Mouse (Mus musculus) hindbrain, embryonic 15.5 days (tissue): ENCODE data around the gene Lrsam1. TPM values are rescaled to one million over a fixed set of nuclear protein-coding genes. Genes with fewer than 3 reads are reported as not detected.

Source experiments
- ATAC-seq: fragments of 200-750 bp; cut with Nextera tagmentation; 2 replicates; pipeline ENCODE4 v1.8.0; 2017; ENCODE audit warnings: low read depth, moderate number of reproducible peaks, moderate TSS enrichment; ENCODE audit not compliant: low FRiP score
- H3K27ac ChIP-seq: fragments of 300-500 bp; sonication (generic); replicated peaks from 2 replicates; pipeline ENCODE4 v1.5.1; 2015; ENCODE audit warnings: mild to moderate bottlenecking, inconsistent platforms
- H3K27me3 ChIP-seq: fragments of 300-500 bp; sonication (generic); 2 replicates; pipeline ENCODE4 v1.6.1; 2015; ENCODE audit warnings: control low read depth, inconsistent platforms
- H3K36me3 ChIP-seq: fragments of 300-500 bp; sonication (generic); 2 replicates; pipeline ENCODE4 v1.6.1; 2015; ENCODE audit warnings: control low read depth, inconsistent platforms
- H3K4me1 ChIP-seq: fragments of 300-500 bp; sonication (generic); replicated peaks from 2 replicates; pipeline ENCODE4 v1.6.1; 2015; ENCODE audit warnings: control low read depth, inconsistent platforms
- H3K4me2 ChIP-seq: fragments of 300-500 bp; sonication (generic); 2 replicates; pipeline ENCODE4 v1.6.1; 2015; ENCODE audit warnings: moderate library complexity, mild to moderate bottlenecking, inconsistent platforms
- H3K4me3 ChIP-seq: fragments of 300-500 bp; sonication (generic); 2 replicates; pipeline ENCODE4 v1.5.1; 2015; ENCODE audit warnings: mild to moderate bottlenecking, inconsistent platforms
- H3K9ac ChIP-seq: fragments of 300-500 bp; sonication (generic); 2 replicates; pipeline ENCODE4 v1.6.1; 2015; ENCODE audit warnings: inconsistent platforms
- H3K9me3 ChIP-seq: fragments of 300-500 bp; sonication (generic); 2 replicates; pipeline ENCODE4 v1.6.1; 2016; ENCODE audit warnings: control low read depth, inconsistent platforms
- WGBS: fragments of 180-500 bp; shearing (Covaris S2); methylation state at CpG from one replicate; pipeline ENCODE4 v1.1.7; 2015; 5-methylcytosine and 5-hydroxymethylcytosine counted together
- polyA plus RNA-seq: library from polyadenylated mRNA; unstranded; fragments of >200 nt; fragmentation: Nextera tagmentation; extraction: Ambion mirVana; gene quantifications from 2 replicates; pipeline ENCODE4 v1.2.1, GENCODE M21; 2015

Gene Lrsam1
- polyA plus RNA-seq, 1 experiment from 2014 or later = 25.2 TPM

DNA sequence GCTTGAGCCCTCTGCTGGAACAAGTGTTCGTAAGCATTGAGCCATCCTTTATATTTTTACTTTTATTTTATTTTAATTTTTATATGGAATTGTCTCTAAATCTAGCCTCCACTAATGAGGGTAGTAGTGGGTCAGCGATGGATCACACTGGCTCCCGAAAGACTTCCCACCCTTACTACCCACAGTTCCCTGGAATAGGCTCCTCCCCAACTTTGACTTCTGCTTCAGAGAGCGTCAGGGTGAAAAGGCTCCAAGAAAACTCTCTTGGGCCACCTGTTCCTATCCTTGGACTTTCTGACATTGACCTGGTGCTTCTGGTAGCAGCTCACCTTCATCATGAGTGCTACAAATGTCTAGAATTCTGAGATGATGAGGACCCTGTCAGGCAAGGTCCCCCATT, 21.3 kb upstream of the Lrsam1 start:
- peak overlapping the region; percentile 79 for H3K4me3 ChIP-seq
- WGBS = 6% methylated on average over 4 of the region's 4 CpGs
- peak overlapping the region; percentile 94 for H3K4me2 ChIP-seq
- ATAC-seq = no peak
- peaks cover 9% of the 10 kb centered on the region for H3K36me3 ChIP-seq
- no peaks in the 10 kb centered on the region for H3K27me3 ChIP-seq
- no peak overlapping the region for H3K27ac ChIP-seq
- peaks cover 22% of the 10 kb centered on the region for H3K4me1 ChIP-seq
- H3K9me3 ChIP-seq = no peaks in the 10 kb centered on the region
- no peak overlapping the region for H3K9ac ChIP-seq

DNA sequence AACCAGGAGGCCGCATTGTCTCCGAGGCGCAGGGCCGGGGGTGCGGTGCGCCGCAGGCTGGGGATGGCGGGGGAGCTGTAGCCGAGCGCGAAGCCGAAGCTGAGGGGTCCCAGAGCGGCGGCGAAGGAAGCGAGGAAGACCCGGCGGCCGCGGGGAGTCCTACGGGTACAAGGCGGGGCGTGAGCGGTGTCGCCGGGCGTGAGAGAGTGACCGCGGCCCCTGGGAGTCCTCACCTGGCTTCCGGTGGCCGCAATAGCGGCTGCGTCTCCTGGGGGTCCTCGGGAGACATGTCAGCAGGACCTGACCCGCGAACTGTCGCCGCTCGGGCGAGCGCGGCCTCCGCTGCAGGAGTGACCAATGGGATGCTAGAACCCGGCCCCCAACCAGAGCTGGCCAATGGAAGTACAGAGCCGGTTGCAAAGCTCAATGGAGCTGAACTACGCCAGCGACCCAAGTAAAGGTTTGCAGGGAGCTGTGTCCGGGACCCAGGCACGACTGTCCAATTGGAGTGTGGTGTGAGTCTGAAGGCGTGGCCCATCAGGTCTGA, 20.4 kb upstream of the Lrsam1 start, which contains the start of gene Slc2a8:
Gene Slc2a8, minus strand, starts transcription at position 359 of the 547 bp plus-strand sequence.
- ATAC-seq = peak; percentile 99
- Histone ChIP-seq H3K9ac (peak within 1 kb of the TSS; percentile 85), H3K4me2 (peak within 1 kb of the TSS; percentile 94), H3K27me3 (no peaks in the 10 kb centered on the region), H3K4me3 (peak within 1 kb of the TSS; percentile 79), H3K36me3 (peaks cover 9% of the 10 kb centered on the region), H3K9me3 (no peaks in the 10 kb centered on the region), H3K27ac (peak within 1 kb of the TSS; percentile 77), H3K4me1 (peaks cover 29% of the 10 kb centered on the region)
- 1% methylated on average over 50 of the region's 50 CpGs for WGBS

DNA sequence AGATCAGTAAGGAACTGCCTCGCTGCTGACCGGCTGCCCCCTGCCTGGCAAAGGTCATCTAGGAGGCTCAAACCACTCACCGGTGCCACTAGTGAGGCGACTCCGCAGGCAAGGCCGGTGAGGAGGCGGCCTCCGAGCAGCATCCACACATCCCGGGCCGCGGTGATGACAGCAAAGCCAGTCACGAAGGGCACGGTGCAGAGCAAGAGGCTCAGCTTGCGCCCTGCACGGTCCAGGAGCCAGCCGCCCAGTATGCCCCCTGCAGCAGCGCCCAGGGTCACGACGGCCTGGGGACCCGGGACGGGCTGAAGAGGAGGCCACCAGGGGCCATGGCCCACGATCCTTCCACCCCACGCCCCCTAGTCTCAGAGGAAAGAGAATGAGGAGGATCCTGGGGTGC, 19.9 kb upstream of the Lrsam1 start:
- 2% methylated on average over 23 of the region's 23 CpGs for WGBS
- Histone ChIP-seq H3K4me3 (peak overlapping the region; percentile 79), H3K27me3 (no peaks in the 10 kb centered on the region), H3K36me3 (peaks cover 9% of the 10 kb centered on the region), H3K9me3 (no peaks in the 10 kb centered on the region), H3K27ac (peak overlapping the region; percentile 77), H3K4me1 (peaks cover 32% of the 10 kb centered on the region), H3K9ac (peak overlapping the region; percentile 85), H3K4me2 (peak overlapping the region; percentile 94)
- peak; percentile 28; the same call in 1 of the 2 replicates for ATAC-seq

DNA sequence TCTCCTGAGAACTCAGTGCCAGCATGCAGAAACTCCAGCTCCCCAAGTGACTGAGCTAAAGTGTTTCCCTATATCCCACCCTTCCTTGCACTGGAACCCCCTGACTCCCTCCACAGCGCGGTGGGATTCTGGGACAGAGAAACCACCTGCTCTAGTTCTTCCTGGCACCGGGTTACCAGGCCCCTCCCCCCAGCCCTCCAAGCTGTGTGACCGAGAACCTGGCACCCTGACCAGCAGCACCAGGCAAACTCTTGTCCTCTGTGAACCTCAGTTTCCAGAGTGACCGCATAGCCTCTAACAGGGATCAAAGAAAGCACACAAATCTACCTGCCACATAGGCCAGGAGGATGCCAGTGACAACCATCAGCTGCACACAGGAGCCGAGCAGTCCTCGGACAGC, 18.3 kb upstream of the Lrsam1 start:
- 89% methylated on average over 7 of the region's 7 CpGs for WGBS

DNA sequence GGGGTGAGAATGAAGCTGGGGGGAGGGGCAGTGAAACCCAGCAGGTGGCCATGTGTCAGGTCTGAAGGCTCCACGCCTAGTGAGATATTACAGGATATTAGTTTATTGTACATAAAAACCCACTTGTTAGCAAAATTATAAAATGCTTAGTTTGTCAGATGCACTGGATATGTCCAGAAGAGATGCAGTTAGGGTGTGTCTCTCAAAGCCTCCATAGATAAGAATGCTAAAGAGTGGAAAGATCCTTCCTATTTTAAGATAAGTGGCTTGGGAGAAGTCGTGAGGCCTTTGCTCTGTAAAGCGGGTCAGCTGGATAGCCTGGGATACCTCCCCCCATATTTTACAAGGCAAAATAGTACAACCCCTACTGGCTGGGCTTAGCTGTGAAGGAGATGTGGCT, 17.3 kb upstream of the Lrsam1 start:
- Histone ChIP-seq H3K27ac (no peak overlapping the region), H3K9ac (no peak overlapping the region), H3K4me1 (peaks cover 36% of the 10 kb centered on the region), H3K36me3 (peaks cover 6% of the 10 kb centered on the region; the same call in 1 of the 2 replicates), H3K9me3 (no peaks in the 10 kb centered on the region), H3K4me3 (no peak overlapping the region), H3K4me2 (no peak overlapping the region), H3K27me3 (no peaks in the 10 kb centered on the region)
- no peak for ATAC-seq
- WGBS = 78% methylated on average over 3 of the region's 3 CpGs

More for the DNA sequence above, 18.3 kb upstream of the Lrsam1 start:
- Histone ChIP-seq H3K4me2 (no peak overlapping the region), H3K36me3 (0 out of 2 replicates have a peak, but pooled peaks cover under 1% of the 10 kb centered on the region), H3K27me3 (no peaks in the 10 kb centered on the region), H3K27ac (no peak overlapping the region), H3K9me3 (no peaks in the 10 kb centered on the region), H3K4me3 (no peak overlapping the region), H3K9ac (no peak overlapping the region), H3K4me1 (peaks cover 36% of the 10 kb centered on the region)
- ATAC-seq = no peak

DNA sequence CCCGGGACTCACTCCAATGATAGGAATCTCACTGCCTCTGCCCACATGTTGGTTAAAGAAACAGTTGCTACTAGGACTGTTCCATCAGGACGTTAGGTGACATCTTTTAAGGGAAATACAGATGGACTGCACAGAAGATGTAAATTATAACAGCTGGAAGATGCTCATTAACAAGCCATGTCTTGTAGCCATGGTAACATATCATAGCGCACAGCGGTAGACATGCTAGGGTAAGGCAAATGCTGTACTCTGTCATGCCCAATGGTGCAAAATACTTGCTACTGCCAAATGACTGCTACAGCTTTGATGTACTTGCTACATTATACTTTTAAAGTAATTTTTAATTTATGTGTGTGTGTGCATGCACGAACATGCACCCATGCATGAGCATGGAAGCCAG, 15.7 kb upstream of the Lrsam1 start:
- no peak overlapping the region for H3K4me3 ChIP-seq
- WGBS = 61% methylated on average over 5 of the region's 5 CpGs
- no peak for ATAC-seq
- H3K4me2 ChIP-seq = no peak overlapping the region
- no peak overlapping the region for H3K9ac ChIP-seq
- H3K27ac ChIP-seq = no peak overlapping the region
- H3K4me1 ChIP-seq = peaks cover 30% of the 10 kb centered on the region
- H3K27me3 ChIP-seq = no peaks in the 10 kb centered on the region
- no peaks in the 10 kb centered on the region for H3K9me3 ChIP-seq
- H3K36me3 ChIP-seq = peaks cover 12% of the 10 kb centered on the region

DNA sequence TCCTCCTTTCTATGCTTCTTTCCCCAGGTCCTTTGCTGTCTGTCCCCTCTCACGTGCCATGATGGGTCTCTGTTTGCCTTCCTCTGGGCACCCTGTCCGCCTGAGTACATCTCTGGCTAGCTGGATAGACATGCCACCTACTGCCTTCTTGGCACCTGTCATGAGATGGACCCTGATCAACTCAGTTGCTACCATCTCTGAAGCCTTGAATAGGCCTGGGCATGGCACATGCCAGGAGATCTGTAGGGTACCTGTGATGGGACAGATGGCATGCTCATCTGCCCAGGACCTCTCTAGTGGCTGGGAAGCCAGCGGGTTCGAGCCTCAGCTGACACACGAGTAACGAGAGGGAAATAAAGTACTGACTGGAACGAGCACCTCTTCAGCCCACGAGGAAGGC, 12.8 kb upstream of the Lrsam1 start:
- peaks cover 12% of the 10 kb centered on the region for H3K36me3 ChIP-seq
- no peaks in the 10 kb centered on the region for H3K27me3 ChIP-seq
- H3K9ac ChIP-seq = no peak overlapping the region
- peaks cover 17% of the 10 kb centered on the region for H3K4me1 ChIP-seq
- no peak overlapping the region for H3K4me3 ChIP-seq
- H3K27ac ChIP-seq = no peak overlapping the region
- H3K9me3 ChIP-seq = no peaks in the 10 kb centered on the region
- ATAC-seq = no peak
- H3K4me2 ChIP-seq = no peak overlapping the region
- 91% methylated on average over 8 of the region's 8 CpGs for WGBS

DNA sequence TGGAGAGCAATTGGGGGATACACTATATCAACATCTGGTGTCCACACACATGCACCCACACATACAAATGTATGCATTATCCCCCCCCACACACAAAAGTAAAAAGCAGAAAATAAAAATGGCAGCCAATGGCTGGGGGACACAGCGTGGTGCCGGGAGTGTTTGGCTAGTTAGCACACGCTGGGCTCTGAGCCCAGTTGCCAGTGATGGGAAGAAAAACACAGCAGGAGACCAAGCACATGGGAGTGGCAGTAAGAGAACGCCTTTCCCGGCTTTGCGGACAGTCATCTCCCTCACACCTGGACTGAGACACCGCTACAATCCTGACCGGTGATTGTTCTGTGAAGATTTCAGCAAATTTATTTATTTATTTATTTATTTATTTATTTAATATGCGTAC, 9.8 kb upstream of the Lrsam1 start:
- ATAC-seq = no peak
- no peak overlapping the region for H3K9ac ChIP-seq
- no peaks in the 10 kb centered on the region for H3K27me3 ChIP-seq
- no peak overlapping the region for H3K27ac ChIP-seq
- H3K9me3 ChIP-seq = no peaks in the 10 kb centered on the region
- 32% methylated on average over 9 of the region's 9 CpGs for WGBS
- H3K4me1 ChIP-seq = peaks cover 23% of the 10 kb centered on the region
- H3K4me3 ChIP-seq = no peak overlapping the region
- peaks cover 12% of the 10 kb centered on the region for H3K36me3 ChIP-seq
- H3K4me2 ChIP-seq = no peak overlapping the region

DNA sequence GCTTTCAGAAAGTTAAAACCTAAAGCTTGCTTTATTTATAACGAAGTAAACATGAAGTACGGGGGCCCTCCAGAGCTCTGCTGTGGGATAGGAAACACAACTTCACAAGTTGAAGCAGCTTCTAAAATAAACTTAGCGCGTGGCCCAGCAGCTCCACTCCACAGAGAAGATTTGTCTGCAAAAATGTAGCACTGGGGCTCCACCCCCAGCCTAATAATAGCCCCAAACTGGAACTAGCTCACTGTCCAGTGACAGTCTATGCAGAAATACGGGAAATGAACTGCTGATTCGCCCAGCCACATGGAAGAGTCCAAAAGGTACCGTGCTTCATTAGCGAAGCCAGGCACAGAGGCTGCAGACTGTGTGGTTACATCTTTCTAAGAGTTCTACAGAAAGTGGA, 7.9 kb upstream of the Lrsam1 start:
- H3K27ac ChIP-seq = no peak overlapping the region
- no peaks in the 10 kb centered on the region for H3K27me3 ChIP-seq
- no peak overlapping the region for H3K4me3 ChIP-seq
- WGBS = 85% methylated on average over 8 of the region's 8 CpGs
- no peak overlapping the region for H3K4me2 ChIP-seq
- peaks cover 24% of the 10 kb centered on the region for H3K4me1 ChIP-seq
- no peak overlapping the region for H3K9ac ChIP-seq
- ATAC-seq = no peak
- H3K9me3 ChIP-seq = no peaks in the 10 kb centered on the region
- H3K36me3 ChIP-seq = peaks cover 15% of the 10 kb centered on the region

DNA sequence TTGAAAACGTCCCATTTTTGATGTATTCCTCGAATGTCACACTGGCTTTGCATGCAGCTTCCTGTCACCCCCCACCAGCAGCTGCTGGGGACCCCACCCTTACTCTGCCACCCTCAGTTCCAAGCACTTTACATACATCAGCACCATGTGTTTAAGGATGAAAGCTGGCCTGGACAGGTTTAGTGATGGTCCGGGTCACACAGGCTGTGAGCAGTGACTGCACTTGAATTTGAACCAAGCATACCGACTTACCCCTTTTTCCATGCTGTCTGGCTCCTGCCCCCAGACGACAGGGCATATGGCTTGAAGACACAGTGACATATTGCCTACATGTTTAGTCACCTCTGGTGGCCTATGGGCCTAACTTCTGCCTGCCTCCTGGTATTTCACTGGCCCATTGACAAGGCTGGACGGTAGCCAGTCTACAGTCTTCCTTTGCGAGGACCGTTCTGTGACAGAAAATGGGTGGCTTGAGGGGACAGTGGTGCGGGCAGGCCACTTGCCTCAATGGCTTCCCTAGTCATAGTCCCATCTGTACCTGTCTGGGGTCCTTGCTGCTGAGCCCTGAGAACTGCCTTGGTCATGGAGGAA, 6.7 kb upstream of the Lrsam1 start:
- H3K9me3 ChIP-seq = no peaks in the 10 kb centered on the region
- no peak for ATAC-seq
- 77% methylated on average over 9 of the region's 9 CpGs for WGBS
- H3K36me3 ChIP-seq = peaks cover 17% of the 10 kb centered on the region
- H3K27ac ChIP-seq = 0 out of 2 replicates have a peak overlapping the region, but pooled peaks have one; percentile 95
- H3K4me3 ChIP-seq = peak overlapping the region; percentile 56
- peak overlapping the region; percentile 77 for H3K9ac ChIP-seq
- no peaks in the 10 kb centered on the region for H3K27me3 ChIP-seq
- H3K4me1 ChIP-seq = peaks cover 32% of the 10 kb centered on the region
- H3K4me2 ChIP-seq = peak overlapping the region; percentile 74

DNA sequence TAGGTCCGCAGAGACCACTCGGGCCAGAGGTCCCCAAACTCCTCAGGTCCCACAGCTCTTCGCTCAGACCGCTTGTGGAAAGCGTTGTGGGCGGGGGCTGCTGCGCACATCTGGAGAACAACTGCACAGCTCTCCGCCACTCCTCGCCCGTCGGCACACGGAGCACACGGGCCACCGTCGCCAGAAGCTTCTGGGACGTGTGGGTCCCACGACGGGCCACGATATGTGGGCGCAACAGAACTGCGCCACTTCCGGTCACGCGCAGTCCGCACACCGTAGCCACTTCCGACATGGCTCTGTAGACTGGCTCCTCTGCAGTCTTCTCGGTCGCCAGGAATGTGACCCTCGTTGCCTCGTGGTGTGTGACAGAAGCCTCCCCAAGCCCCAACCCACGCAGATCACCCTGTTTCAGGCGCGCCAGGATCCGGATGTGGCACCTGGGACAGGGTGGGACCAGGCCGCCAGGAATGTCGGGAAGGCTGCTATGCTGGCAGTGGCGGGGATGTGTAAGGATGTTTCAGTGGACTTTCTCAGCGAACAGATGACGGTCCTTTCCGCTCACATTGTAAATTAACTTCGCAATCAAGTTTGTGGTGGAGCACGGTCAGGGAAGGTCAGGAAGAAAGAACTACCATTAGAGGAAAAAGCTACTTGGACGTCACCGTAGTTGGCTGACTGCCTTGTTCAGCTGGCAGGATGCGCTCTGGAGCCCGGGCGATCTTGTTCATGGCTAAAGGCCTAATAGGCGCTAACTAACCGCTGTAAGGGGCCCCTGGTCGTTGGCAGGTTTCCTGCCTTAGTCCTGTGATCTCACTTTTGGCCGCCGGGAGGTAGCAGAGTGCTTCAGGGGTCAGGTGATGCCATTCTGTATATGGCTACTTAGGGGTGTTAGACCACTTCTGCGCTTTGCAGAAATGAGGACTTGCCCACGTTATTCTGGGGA, 5.5 kb upstream of the Lrsam1 start:
- Histone ChIP-seq H3K4me2 (peak overlapping the region; percentile 74), H3K36me3 (peaks cover 16% of the 10 kb centered on the region), H3K4me1 (peaks cover 44% of the 10 kb centered on the region), H3K27me3 (no peaks in the 10 kb centered on the region), H3K9ac (peak overlapping the region; percentile 77), H3K9me3 (no peaks in the 10 kb centered on the region), H3K4me3 (peak overlapping the region; percentile 56), H3K27ac (peak overlapping the region; percentile 95)
- ATAC-seq = peak; percentile 88
- WGBS = under 1% methylated on average over 55 of the region's 55 CpGs

DNA sequence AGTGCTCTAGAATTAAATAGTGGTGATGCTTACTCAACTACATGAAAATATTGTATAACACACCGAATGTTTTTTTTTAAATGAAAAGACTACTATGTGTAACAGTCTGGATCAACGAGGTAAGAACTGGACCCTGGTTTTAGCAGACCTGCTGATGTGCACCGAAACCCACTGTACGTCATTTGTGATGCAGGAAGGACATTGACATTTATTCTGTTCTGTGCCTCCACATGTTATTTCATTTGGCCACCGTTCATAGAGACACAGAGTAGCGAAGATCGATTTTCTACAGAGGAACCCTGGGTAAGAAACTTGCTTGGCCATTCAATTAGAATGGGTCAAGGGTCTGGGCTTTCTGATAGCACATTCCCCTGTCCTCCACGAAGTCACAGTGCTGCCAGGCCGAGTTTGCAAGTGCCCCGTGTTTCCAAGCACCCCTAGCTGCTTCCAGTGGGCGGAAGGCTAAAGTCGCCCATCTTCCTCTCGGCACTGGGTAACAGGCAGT, 4.8 kb upstream of the Lrsam1 start:
- Histone ChIP-seq H3K4me1 (peaks cover 42% of the 10 kb centered on the region), H3K9ac (peak overlapping the region; percentile 77), H3K9me3 (no peaks in the 10 kb centered on the region), H3K4me3 (peak overlapping the region; percentile 56), H3K4me2 (peak overlapping the region; percentile 74), H3K27ac (peak overlapping the region; percentile 95), H3K36me3 (peaks cover 16% of the 10 kb centered on the region), H3K27me3 (no peaks in the 10 kb centered on the region)
- WGBS = 10% methylated on average over 13 of the region's 13 CpGs
- ATAC-seq = no peak
